Mouse (Mus musculus) heart, embryonic 14.5 days (tissue): Measurements from ENCODE around the gene Nfic. TPM values are rescaled to one million over a fixed set of nuclear protein-coding genes. Genes with fewer than 3 reads are reported as not detected.

Experiments
- ATAC-seq: fragments of 200-750 bp; cut with Nextera tagmentation; 2 replicates; pipeline ENCODE4 v1.8.0; 2017; ENCODE audit warnings: low read depth, moderate TSS enrichment; ENCODE audit not compliant: insufficient number of reproducible peaks, insufficient read depth, low FRiP score
- H3K27ac ChIP-seq, 2 experiments: fragments of 200-500 bp in 1 of 2; fragments of 300-500 bp in 1 of 2; sonication (generic) in 1 of 2; replicated peaks in 1 of 2; 2 replicates each; pipeline ENCODE4 v1.5.1; 2012 to 2014; ENCODE audit warnings: low read depth in 2 of 2, low read length in 2 of 2, control low read depth in 1 of 2, mild to moderate bottlenecking in 1 of 2, mixed read lengths in 1 of 2; ENCODE audit not compliant: control insufficient read depth in 1 of 2, insufficient read depth in 1 of 2
- H3K27me3 ChIP-seq: fragments of 300-500 bp; sonication (generic); 2 replicates; pipeline ENCODE4 v1.6.1; 2014; ENCODE audit warnings: mild to moderate bottlenecking, low read length, control low read depth; ENCODE audit not compliant: control insufficient read depth, insufficient read depth
- H3K36me3 ChIP-seq: fragments of 300-500 bp; sonication (generic); 2 replicates; pipeline ENCODE4 v1.6.1; 2014; ENCODE audit warnings: mild to moderate bottlenecking, control low read depth, low read length, mixed read lengths; ENCODE audit not compliant: control insufficient read depth, insufficient read depth
- H3K4me1 ChIP-seq, 2 experiments: fragments of 200-500 bp in 1 of 2; fragments of 300-500 bp in 1 of 2; sonication (generic) in 1 of 2; 2 replicates each; pipeline ENCODE4 v1.6.1; 2012 to 2014; ENCODE audit warnings: low read length in 2 of 2, control low read depth in 1 of 2, mixed read lengths in 1 of 2; ENCODE audit not compliant: control insufficient read depth in 2 of 2, insufficient read depth in 2 of 2
- H3K4me2 ChIP-seq: fragments of 300-500 bp; sonication (generic); 2 replicates; pipeline ENCODE4 v1.6.1; 2014; ENCODE audit warnings: mild to moderate bottlenecking, low read length
- H3K4me3 ChIP-seq, 2 experiments: fragments of 200-500 bp in 1 of 2; fragments of 300-500 bp in 1 of 2; sonication (generic) in 1 of 2; 2 replicates each; pipeline ENCODE4 v1.5.1; 2012 to 2014; ENCODE audit warnings: low read length in 2 of 2, mild to moderate bottlenecking in 2 of 2, control low read depth in 1 of 2, low read depth in 1 of 2, moderate library complexity in 1 of 2; ENCODE audit not compliant: control insufficient read depth in 1 of 2, insufficient read depth in 1 of 2
- H3K9ac ChIP-seq: fragments of 300-500 bp; sonication (generic); 2 replicates; pipeline ENCODE4 v1.6.1; 2014; ENCODE audit warnings: mild to moderate bottlenecking, low read length
- H3K9me3 ChIP-seq: fragments of 300-500 bp; sonication (generic); 2 replicates; pipeline ENCODE4 v1.6.1; 2016; ENCODE audit warnings: low read length, control low read depth; ENCODE audit not compliant: control insufficient read depth
- WGBS: fragments of 180-500 bp; shearing (Covaris S2); extraction: QIAGEN DNeasy Blood & Tissue Kit; methylation state at CpG from one replicate; pipeline ENCODE4 v1.1.7; 2014; 5-methylcytosine and 5-hydroxymethylcytosine counted together
- polyA plus RNA-seq: library from polyadenylated mRNA; unstranded; fragments of >200 nt; fragmentation: Nextera tagmentation; extraction: Ambion mirVana; gene quantifications from 2 replicates; pipeline ENCODE4 v1.2.1, GENCODE M21; 2014

Nfic gene
- polyA plus RNA-seq, 1 experiment from 2014 or later = 47.0 TPM

DNA sequence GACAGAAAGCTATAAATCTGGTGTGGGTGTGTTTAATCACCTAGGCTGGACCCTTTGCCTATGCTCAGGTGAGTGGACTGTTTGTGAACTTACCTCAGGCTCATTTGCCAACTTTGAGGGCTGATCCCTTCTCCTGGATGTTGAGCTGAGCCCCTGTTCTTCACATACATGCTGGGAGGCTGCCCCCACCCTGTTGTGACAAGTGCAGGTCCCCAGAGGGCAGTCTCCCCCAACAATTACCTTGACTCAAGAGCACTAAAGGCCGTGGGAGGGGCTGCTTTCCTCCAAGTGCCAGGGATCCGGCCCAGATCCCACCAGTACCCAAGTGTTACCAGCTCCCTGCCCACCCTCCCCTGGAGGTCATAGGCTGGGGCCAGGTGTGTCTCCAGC lies 29.6 kb upstream of the Nfic start:
- Histone ChIP-seq H3K4me2 (no peak overlapping the region), H3K27ac (no peak overlapping the region), H3K27me3 (peaks cover 27% of the 10 kb centered on the region), H3K36me3 (peaks cover 41% of the 10 kb centered on the region), H3K4me1 (peaks cover 8 to 11% of the 10 kb centered on the region in 2 experiments; a peak in 3 of 4 replicates), H3K9ac (no peak overlapping the region), H3K4me3 (no peak overlapping the region), H3K9me3 (no peaks in the 10 kb centered on the region)
- no peak for ATAC-seq
- WGBS = 30% methylated on average over 2 of the region's 2 CpGs

DNA sequence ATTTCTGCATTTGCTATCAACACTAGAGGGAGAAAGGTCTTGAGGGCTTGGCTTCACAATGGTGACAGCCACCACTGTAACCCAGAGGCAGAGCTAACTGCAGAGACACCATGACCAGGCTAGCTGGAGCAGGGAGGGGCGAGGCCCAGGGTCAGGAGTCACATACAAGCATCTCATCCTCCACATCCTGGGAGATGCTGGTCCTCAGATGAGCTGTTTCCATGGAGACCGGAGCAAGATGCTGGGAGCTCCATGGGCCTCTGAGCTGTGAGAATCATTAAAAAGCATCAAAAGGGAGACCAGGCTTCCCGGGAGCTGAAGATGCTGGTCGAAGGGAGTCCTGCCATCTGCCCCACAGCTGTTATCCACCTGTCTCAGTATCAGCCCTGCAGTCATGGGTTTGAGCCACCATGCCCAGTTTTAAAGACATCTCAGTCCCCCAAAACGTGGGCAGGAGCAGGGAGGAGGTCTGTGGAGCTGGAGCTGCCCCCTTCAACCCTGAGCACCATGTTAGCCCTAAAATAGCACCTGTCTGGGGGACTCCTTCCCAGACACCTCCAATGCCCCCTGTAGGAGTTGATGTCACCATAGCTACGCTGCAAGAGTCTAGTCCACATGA lies 29.1 kb upstream of the Nfic start:
- peaks cover 31% of the 10 kb centered on the region for H3K27me3 ChIP-seq
- 68% methylated on average over 6 of the region's 6 CpGs for WGBS

DNA sequence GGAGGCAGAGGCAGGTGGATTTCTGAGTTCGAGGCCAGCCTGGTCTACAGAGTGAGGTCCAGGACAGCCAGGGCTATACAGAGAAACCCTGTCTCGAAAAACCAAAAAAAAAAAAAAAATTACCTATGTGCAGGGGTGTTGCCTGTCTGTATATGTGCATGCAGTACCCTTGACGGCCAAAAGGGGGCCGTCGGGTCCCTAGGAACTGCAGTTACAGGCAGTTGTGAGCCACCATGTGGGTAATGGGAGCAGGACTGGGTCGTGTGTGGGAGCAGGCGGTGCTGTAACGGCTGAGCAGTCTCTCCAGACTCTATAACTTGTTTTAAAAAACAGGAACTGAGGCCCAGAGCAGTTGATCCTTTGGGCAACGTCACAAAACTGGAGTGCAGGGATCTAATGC lies 28.5 kb upstream of the Nfic start:
- ATAC-seq = no peak
- Histone ChIP-seq H3K4me2 (no peak overlapping the region), H3K4me1 (peaks cover 8 to 11% of the 10 kb centered on the region in 2 experiments; a peak in 3 of 4 replicates), H3K9me3 (no peaks in the 10 kb centered on the region), H3K36me3 (peaks cover 31% of the 10 kb centered on the region), H3K27me3 (peaks cover 31% of the 10 kb centered on the region), H3K4me3 (no peak overlapping the region), H3K27ac (no peak overlapping the region), H3K9ac (no peak overlapping the region)
- 22% methylated on average over 9 of the region's 9 CpGs for WGBS

More for the DNA sequence above, 29.1 kb upstream of the Nfic start:
- H3K9me3 ChIP-seq = no peaks in the 10 kb centered on the region
- no peak for ATAC-seq
- H3K9ac ChIP-seq = no peak overlapping the region
- no peak overlapping the region for H3K4me3 ChIP-seq
- H3K36me3 ChIP-seq = peaks cover 36% of the 10 kb centered on the region
- H3K27ac ChIP-seq = no peak overlapping the region
- H3K4me2 ChIP-seq = no peak overlapping the region
- H3K4me1 ChIP-seq = peaks cover 8 to 11% of the 10 kb centered on the region in 2 experiments; a peak in 3 of 4 replicates

DNA sequence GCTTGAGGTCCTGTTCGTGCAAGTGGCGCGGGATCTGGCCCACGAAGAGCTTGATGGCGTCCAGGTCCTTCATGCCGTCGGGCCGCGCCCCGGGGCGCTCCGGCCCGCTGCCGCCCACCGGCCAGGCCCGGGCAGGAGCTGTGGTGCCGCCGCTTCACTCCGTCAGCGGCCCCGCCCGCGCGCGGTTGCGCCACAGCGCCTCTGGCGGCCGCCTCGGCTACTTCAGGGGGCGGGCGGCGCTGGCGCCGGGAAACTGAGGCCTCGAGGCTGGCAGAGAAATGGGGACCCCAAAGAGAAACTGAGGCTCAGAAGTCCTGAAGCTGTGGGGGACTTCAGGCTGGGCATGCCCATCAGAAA lies 27.1 kb upstream of the Nfic start, which contains the start of gene Celf5:
Gene Celf5 (minus strand): TSS at position 177 of the 357 bp plus-strand sequence.
- H3K9me3 ChIP-seq = no peaks in the 10 kb centered on the region
- H3K27ac ChIP-seq = no peak within 1 kb of the TSS
- H3K36me3 ChIP-seq = peaks cover 16% of the 10 kb centered on the region
- WGBS = 1% methylated on average over 33 of the region's 36 CpGs
- H3K4me3 ChIP-seq = peak within 1 kb of the TSS; percentile 44 to 48
- peaks cover 39% of the 10 kb centered on the region for H3K27me3 ChIP-seq
- H3K9ac ChIP-seq = peak within 1 kb of the TSS; percentile 66
- ATAC-seq = no peak
- peak within 1 kb of the TSS; percentile 78 for H3K4me2 ChIP-seq
- H3K4me1 ChIP-seq = peaks cover under 1 to 5% of the 10 kb centered on the region in 2 experiments; a peak in 3 of 4 replicates

DNA sequence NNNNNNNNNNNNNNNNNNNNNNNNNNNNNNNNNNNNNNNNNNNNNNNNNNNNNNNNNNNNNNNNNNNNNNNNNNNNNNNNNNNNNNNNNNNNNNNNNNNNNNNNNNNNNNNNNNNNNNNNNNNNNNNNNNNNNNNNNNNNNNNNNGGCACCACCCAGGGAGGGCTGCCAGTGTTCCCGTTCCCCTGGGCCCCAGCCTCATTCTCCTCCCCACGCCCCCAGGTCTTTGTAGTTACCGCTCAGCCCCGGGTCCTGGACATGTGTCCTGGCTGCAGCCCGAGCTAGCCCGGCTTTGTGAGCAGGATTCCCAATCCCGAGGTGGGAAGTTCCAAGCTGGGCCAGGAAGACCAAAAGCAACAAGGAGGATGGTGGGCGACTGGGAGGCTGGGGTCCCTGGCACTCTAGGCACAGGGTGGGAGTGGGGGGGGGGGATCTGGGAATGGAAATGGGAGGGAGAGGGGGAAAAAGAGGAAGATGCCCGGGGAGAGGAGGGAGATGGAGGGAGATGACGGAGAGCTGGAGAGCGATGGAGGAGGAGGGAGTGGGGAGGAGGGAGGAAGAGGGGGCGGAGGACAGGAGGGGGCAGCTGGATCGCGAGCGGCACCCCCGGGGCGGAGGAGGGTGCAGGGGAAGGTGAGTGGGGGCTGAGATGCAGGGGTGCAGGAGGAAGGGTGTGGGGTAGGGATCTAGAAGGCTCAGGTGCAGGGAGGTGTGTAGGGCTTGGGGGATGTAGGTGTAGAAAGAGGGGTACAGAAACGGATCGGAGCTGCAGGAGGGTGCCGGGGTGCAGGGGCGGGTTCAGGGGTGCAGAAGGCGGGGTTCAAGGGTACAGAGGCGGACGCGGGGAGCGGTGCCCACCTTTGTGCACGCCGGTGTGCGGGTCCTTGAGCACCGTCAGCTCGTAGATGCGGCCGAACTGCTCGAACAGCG lies 26.4 kb upstream of the Nfic start:
- Histone ChIP-seq H3K27me3 (peaks cover 44% of the 10 kb centered on the region), H3K4me1 (peaks cover 0 to 5% of the 10 kb centered on the region in 2 experiments; a peak in 3 of 4 replicates), H3K4me3 (peak overlapping the region; percentile 44 to 48), H3K9ac (peak overlapping the region; percentile 66), H3K27ac (no peak overlapping the region), H3K9me3 (no peaks in the 10 kb centered on the region), H3K36me3 (peaks cover 9% of the 10 kb centered on the region), H3K4me2 (peak overlapping the region; percentile 78)
- WGBS = 4% methylated on average over 35 of the region's 35 CpGs
- 0 out of 2 replicates have a peak, but pooled peaks have one; percentile 3 for ATAC-seq

DNA sequence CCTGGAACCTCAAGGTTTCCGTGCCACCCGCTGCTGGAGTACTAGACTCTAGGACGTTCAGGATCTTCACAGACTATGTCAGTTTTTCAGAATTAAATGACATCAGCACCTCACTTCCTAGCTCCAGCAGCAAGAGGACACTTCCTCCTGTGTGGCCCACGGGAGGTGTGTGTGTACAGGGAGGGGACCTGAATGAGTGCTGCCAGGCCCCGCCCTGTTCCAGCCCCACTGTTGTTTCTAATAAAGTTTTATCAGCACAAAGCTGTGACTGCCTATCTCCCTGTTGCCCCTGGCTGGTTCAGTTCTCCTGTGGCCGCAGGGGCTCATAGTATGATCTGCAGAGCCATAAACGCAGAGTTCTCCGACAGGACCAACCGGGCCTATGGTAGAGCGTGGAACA lies 19.0 kb upstream of the Nfic start:
- WGBS = 75% methylated on average over 10 of the region's 10 CpGs
- H3K4me1 ChIP-seq = no peaks in the 10 kb centered on the region
- no peak overlapping the region for H3K27ac ChIP-seq
- H3K27me3 ChIP-seq = peaks cover 77% of the 10 kb centered on the region
- no peak for ATAC-seq
- no peaks in the 10 kb centered on the region for H3K36me3 ChIP-seq
- H3K9ac ChIP-seq = no peak overlapping the region
- H3K4me3 ChIP-seq = no peak overlapping the region
- no peaks in the 10 kb centered on the region for H3K9me3 ChIP-seq
- no peak overlapping the region for H3K4me2 ChIP-seq

DNA sequence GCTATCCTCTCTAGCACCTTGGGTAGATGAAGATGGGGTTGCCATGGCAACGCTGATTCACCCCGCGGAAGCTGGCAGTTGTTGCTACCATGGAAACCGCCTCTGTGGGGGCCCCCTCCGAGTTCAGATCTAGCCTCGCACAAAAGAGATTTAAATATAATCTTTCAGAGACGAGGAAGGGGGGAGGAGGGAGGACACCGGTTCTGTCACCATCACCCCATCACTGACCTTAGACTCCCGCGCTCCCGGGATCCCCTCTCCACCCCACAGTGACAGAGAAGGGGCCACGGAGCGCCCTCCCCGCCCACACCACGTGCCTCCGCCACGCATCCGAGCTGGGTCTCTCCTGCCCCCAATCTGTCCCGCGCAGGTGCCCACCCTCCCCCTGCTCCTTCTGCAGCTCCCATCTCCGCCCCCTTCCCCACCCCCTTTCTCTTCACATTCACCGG lies 17.6 kb upstream of the Nfic start:
- no peaks in the 10 kb centered on the region for H3K9me3 ChIP-seq
- no peak overlapping the region for H3K4me3 ChIP-seq
- ATAC-seq = no peak
- 5% methylated on average over 22 of the region's 22 CpGs for WGBS
- H3K27me3 ChIP-seq = peaks cover 85% of the 10 kb centered on the region
- no peak overlapping the region for H3K9ac ChIP-seq
- no peak overlapping the region for H3K4me2 ChIP-seq
- no peaks in the 10 kb centered on the region for H3K36me3 ChIP-seq
- H3K4me1 ChIP-seq = no peaks in the 10 kb centered on the region
- H3K27ac ChIP-seq = no peak overlapping the region
